Mouse (Mus musculus): ENCODE measurements around the gene Catsperz.

The Catsperz gene

DNA sequence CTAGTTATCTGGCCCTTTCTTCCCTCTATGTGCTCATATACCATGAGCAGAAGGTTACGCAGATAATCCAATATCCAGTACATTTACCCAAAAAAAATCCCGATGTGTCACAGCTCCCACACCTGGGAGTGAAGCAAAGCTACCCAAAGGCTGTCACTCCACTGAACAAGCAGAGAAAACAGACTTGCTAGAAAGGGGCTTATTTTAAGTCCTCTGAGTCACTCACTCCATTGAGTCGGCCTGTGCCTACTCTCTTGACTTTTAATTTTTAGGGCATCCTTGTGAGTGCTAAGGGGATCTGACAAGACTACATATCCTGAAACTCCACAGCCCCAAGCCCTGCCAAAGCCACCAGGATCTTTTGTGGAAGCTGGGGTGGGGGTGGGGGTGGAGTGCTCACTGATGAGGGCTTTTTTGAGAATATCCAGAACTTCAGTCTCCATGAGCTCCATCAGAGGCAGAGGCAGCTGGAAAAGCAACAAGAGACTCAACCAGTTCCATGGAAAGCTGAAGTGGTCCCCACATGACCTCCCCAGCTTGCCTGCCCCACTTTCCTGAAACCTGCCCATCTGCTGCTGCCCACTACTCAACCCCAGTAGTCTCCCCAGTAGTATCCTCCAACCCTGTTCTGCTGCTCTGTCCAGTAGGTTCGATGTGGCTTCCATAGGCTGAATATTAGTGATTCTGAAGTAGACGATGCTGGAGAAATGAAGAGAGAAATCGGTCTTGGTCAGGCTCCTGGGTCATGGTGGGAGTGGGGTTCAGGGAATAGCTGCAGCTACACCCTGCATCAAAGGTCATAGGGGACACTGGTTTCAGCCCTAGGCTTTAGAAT lies 2.1 kb downstream of the Catsperz start:
- no peak for DNase-seq

GRCm38 (mm10) chr19:6921647-6922567 lies 3.3 kb downstream of the Catsperz start, which contains the start of gene Esrra:
Gene Esrra, minus strand, starts transcription at chr19:6921813.
- peak; percentile 100 for DNase-seq

DNA sequence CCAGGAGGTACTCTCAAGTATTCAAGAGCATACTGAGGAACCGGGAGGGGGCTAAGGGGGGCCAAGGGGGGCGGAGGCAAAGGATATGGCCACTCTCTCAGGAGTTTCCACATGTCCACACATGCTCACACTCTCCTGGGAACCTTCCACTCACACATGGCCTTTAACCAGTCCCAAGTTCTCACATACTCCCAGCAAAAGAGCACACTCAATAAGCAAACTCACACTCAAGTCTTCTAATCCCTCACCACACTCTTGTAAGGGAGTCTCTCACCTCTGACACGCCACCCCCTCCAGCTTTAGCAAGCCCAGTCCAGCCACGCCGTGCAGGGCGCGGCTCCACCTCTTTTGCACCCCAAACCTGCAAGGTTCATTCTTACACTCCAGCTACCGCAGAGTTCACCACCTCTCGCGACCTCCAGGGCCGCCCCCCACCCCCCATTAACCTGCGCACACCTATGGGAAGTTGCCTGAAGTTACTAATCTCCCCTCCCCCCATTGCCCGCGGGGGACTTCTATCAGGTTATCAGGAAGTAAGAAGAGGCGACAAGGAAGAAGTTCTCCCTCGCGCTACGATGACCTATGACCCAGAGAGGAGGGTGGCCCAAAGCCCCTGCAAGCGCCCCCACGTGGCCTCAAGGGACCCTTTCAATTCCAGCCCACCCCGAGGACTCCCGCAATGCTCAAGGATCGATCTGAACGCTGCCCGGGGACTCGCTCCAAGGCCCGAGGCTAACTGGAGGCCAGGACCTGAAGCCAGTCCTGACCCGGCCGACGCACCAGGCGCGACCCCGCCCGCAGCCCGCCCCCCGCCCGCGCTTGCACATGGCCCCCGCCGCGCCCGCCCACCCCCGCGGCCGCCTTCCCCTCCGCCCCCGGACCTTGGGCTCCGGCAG lies 4.2 kb downstream of the Catsperz start:
- peak; percentile 58 to 68 for DNase-seq

DNA sequence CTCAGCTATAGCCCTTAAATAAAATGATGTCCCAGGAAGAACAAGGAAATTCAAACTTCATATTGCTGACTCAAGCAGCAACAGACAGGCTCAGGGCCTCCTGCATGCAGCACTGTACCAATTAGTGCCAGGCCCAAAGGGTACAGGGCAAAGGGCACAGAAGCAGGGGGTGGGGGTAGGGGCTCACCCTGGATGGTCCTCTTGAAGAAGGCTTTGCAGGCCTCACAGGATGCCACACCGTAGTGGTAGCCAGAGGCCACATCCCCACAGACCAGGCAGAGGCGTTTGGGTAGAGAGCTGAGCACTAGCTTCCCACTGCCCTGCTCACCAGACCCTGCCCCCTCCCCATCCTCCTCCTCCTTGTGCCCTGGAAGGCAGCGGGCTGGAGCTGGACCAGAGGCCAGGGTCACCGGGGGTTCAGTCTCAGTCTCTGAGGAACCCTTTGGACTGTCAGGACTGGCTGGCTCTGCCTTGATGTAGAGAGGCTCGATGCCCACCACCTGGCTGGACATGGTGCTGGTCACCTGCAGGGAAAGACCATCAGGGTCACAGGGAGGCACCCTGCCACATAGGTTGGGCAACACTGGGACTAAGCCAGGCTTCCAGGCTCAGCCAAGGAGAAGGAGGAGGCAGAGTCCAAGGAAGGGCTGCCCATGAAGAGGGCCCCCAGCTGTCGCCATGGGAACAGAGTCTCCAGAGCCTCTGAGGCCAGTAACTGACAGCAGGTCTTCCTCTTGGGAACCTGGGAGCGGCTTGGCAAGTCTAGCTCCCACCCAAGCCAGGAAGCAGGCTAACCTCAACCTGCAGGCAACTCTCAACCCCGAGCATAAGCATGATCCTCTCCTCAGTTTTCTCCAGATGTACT lies 5.1 kb downstream of the Catsperz start:
- no peak for DNase-seq

DNA sequence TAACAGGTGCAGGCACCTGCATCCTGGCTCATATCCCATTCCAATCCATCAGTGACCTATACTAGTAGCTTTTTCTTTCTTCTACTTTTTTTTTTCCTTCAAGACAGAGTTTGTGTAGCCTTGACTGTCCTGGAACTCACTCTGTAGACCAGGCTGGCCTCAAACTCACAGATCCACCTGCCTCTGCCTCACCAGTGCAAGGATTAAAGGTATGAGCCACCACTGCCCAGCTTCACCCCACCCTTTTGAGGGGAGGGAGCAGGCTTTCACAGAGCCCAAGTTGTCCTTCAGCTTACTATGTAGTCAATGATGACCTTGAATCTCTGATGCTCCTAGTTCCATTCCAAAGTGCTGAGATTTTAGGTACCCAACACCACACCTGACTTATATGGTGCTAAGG lies 5.7 kb downstream of the Catsperz start:
- DNase-seq: no peak

DNA sequence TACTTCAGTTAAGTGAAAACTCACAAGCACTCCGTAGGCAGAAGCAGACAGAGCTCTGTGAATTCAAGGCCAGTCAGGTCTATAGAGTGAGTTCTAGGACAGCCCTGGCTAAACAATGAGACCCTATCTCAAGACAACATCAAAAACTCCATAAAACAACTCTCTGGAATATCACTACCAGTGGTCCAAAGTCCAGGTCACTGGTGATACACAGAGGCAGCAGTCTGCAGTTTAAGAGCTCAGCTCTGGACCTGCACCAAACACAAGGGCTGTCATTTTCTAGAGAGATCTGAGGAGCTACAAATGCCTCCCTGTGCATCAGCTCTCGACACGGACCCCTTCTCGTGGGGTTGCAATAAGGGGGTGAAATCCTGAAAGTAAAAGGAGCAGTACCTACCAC lies 6.9 kb downstream of the Catsperz start:
- DNase-seq: no peak

DNA sequence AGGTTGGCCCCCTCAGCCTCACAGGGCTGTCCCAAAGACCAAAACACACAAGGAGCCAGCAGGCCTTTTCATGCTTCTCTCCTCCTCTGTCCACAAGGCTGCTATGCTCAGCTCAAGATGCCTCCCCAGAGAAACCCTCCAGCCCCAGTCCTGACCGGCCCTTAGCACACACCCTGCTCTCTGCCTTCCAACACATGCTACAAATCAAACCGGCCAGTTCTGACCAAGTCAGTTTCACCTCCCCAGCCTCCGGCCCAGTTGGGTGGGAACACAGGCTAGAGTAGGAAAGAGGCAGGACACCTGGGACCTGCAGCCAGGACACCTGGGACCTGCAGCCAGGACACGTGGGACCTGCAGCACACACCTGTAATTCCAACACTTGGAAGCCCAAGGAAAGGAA lies 8.7 kb downstream of the Catsperz start:
- no peak for DNase-seq

GRCm38 (mm10) chr19:6915276-6915675 lies 9.9 kb downstream of the Catsperz start:
- no peak for DNase-seq

- no peak for DNase-seq
Observed at GRCm38 (mm10) chr19:6914540-6914939, 10.6 kb downstream of the Catsperz start.

GRCm38 (mm10) chr19:6913991-6914390 lies 11.2 kb downstream of the Catsperz start:
- DNase-seq: no peak

- no peak for DNase-seq
Observed at GRCm38 (mm10) chr19:6913036-6913435, 12.1 kb downstream of the Catsperz start.

DNA sequence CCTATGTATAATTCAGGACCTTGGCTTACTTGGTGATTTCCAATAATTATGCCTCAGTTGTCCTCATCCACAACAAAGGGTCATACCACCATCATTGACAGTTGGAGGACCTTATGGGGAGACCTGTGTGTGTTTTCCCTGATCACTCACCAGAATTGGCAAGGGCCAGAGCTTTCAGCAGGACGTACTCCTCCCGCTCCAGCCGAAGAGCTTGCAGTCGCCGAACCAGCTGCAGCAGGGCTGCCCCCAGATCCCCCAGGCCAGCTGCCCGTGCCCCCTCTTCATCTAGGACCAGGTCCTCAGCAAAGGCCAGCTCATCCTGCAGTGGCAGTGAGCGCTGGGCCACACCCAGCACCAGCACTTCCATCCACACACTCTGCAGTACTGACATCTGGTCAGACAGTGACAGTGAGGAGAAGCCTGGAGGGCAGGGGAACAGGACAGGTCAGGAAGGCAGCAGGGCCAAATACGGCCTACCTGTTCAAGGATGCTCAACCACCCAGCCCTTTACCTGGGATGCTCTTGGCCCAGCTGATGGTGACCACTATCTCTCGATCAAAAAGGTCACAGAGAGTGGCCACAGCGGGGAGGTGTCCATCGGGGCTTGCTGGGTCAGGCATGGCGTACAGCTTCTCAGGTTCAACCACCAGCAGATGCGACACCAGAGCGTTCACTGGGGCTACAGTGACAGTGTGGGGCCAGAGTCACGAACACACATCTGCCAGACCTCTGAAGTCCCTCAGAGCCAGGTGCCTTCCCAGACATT lies 12.8 kb downstream of the Catsperz start:
- no peak for DNase-seq

DNA sequence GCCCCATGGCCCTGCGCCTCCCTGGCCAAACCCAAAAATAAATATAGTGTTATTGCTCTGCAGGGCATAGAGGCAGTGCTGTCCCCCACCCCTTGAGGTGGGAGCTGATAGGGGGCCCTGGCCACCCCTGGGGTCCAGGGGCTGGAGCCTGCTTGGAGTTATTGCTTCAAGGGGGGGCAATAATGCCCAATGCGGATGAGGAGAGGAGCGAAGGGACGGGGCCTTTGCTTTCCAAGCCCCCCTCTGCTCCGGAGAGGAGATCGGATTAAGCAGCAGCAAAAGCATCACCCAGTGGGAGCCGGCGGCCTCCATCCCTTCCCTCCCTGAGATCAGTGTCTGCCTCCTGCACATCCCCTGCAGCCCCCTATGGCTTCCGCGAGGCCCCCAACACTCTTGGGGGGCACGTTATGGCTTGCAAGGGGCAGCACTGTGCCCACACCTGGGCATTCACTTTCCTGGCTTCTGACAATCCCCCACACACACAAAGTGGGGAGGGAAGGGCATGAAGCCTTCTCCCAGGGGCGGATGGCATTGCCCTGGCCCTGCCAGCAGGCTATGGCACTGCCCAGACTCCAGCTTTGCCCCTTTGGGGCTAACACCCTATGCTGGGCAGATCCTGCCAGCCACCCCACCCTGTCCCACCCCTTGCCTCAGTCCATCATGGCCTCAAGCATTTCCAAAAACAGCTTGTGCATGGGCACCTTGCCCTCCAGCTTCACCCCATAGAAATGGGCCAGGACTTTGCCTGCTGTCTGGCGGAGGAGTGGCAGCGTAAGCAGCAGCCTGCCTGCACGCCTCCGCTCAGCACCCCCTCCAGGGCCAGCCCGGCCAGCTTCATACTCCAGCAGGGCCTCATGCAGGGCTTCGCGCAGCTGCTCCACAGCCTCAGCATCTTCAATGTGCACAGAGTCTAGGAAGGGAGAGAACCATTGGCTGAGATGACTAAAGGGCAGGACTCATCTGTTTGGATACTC lies 13.8 kb downstream of the Catsperz start:
- DNase-seq: no peak

- DNase-seq: peak; percentile 55
Observed at GRCm38 (mm10) chr19:6910306-6910705, 14.9 kb downstream of the Catsperz start.

DNA sequence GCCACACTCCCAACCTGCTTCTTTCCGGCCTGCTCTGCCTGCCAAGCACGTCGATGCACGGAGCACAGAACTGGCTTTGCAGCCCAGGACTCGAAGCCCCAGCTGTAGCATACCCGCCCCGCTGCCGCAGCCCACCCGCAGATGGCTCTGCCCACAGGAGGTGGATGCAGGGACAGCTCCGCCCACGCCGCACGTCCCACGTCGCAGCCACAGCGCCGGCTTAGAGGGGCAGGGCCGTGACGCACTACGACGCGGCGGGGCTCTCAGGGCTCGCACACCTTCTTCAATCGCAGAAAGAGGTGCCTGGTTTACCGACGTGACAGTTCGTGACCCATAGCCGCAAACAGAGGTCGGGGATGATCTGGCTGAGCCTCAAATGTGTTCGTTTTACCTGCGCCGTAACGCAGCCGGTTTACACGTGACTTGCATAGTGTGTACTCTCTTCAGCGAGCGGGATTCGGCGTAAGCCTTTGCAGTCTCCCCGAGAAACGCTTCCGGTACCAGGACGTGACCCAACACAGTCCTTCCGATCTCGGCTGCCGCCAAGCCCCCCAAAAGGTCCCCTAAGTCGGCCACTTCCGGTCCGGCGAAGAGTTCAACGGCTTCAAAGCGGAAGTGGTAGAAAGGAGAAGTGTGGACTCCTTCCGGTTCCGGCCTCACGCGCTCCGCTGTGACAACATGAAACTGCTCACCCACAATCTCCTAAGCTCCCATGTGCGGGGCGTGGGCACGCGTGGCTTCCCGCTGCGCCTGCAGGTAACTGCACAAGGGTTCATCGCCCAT lies 15.5 kb downstream of the Catsperz start, which contains the start of the genes Trmt112 and Prdx5:
Trmt112 (plus strand) TSS at position 192 of the 783 bp plus-strand sequence.
Prdx5 (minus strand) TSS at position 600 of the 783 bp plus-strand sequence.
- DNase-seq: peak; percentile 84 to 86

DNA sequence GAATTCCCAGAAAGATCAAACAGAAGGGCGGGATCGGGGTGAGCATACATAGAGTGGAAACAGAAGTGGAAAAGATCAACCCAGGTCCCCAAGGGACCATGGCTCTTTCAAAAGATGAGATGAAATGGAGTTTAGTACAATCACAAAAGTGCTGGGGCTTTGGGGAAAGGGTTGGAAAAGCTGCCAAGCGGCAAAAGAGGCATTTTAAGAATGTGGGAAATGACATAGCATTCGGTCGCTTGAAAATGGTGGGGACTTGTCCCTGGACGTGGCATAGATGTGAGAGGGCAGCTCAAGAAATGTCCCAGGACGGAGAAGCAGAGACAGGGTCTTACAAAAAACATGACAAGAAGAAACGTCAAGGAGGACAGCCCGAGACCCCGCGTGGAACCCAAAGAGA lies 16.2 kb downstream of the Catsperz start:
- DNase-seq: no peak

- no peak for DNase-seq
Observed at GRCm38 (mm10) chr19:6907811-6908540, 17.2 kb downstream of the Catsperz start.

DNA sequence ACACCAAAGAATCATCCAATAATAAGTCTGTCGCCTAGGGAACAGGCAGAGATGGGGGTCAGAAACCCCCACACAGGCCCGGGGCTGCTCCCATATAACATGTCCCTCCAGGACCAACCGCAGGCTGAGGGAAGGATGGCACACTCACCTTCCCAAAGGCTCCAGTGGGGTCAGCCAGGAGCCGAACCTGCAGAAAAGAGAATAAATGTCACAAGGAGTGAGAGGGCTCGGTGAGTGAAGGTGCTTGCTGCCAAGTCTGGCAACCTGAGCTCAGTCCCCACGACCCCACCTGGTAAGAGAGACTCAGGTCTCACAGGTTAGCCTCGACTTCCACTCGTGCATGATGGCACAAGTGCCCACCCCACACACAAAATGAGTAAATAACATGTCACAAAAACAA lies 18.1 kb downstream of the Catsperz start:
- no peak for DNase-seq

Data from spleen, adult 18-20 months (tissue).